Mouse (Mus musculus): ENCODE results near the gene Sergef. TPM values are rescaled to one million over a fixed set of nuclear protein-coding genes. Genes with fewer than 3 reads are reported as not detected.

The Sergef gene
- polyA plus RNA-seq, 1 experiment, result 6.3 TPM

DNA sequence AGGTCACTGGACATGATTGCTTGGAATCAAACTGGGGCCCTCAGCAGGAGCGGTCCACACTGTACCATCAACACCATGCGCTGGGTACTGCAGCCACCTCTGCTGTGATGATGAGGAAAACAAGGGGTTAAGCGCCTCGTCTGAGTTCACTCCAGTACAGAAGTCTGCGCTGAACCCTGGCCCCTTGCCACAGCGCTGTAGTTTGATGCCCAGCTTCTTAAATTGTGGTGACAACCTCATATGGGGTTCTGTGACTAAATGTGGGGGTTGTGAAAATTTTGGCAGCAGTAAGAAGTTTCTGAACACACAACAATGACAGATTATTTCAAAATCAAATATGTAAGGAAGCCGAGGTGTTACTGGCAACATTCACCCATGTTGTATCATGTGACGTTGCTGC is 126.0 kb downstream of the Sergef start:
- no peak overlapping the region for H3K27ac ChIP-seq (ENCODE audit: insufficient read depth, low read length)
- H3K4me3 ChIP-seq (ENCODE audit: insufficient read depth, low read length), result no peak overlapping the region
- no peak for TF ChIP-seq POLR2A (IDR thresholded peaks at IDR 0.05; ENCODE audit: low read depth, low read length)
- TF ChIP-seq CTCF (IDR thresholded peaks at IDR 0.05; ENCODE audit: borderline replicate concordance, insufficient read depth, low read length), result no peak
- H3K4me1 ChIP-seq (ENCODE audit: control insufficient read depth, insufficient read depth, low read length), result no peaks in the 10 kb centered on the region

GRCm38 (mm10) chr7:46512792-46513191 is 126.8 kb downstream of the Sergef start:
- Histone ChIP-seq H3K4me3 (ENCODE audit: insufficient read depth, low read length) (no peak overlapping the region), H3K27ac (ENCODE audit: insufficient read depth, low read length) (no peak overlapping the region), H3K4me1 (ENCODE audit: control insufficient read depth, insufficient read depth, low read length) (no peaks in the 10 kb centered on the region)
- TF ChIP-seq CTCF (IDR thresholded peaks at IDR 0.05; ENCODE audit: borderline replicate concordance, insufficient read depth, low read length) (no peak), POLR2A (IDR thresholded peaks at IDR 0.05; ENCODE audit: low read depth, low read length) (no peak)

GRCm38 (mm10) chr7:46510806-46511205 is 128.8 kb downstream of the Sergef start:
- no peak overlapping the region for H3K27ac ChIP-seq (ENCODE audit: insufficient read depth, low read length)
- H3K4me3 ChIP-seq (ENCODE audit: insufficient read depth, low read length), result no peak overlapping the region
- TF ChIP-seq CTCF (IDR thresholded peaks at IDR 0.05; ENCODE audit: borderline replicate concordance, insufficient read depth, low read length) (no peak), POLR2A (IDR thresholded peaks at IDR 0.05; ENCODE audit: low read depth, low read length) (no peak)
- no peaks in the 10 kb centered on the region for H3K4me1 ChIP-seq (ENCODE audit: control insufficient read depth, insufficient read depth, low read length)

DNA sequence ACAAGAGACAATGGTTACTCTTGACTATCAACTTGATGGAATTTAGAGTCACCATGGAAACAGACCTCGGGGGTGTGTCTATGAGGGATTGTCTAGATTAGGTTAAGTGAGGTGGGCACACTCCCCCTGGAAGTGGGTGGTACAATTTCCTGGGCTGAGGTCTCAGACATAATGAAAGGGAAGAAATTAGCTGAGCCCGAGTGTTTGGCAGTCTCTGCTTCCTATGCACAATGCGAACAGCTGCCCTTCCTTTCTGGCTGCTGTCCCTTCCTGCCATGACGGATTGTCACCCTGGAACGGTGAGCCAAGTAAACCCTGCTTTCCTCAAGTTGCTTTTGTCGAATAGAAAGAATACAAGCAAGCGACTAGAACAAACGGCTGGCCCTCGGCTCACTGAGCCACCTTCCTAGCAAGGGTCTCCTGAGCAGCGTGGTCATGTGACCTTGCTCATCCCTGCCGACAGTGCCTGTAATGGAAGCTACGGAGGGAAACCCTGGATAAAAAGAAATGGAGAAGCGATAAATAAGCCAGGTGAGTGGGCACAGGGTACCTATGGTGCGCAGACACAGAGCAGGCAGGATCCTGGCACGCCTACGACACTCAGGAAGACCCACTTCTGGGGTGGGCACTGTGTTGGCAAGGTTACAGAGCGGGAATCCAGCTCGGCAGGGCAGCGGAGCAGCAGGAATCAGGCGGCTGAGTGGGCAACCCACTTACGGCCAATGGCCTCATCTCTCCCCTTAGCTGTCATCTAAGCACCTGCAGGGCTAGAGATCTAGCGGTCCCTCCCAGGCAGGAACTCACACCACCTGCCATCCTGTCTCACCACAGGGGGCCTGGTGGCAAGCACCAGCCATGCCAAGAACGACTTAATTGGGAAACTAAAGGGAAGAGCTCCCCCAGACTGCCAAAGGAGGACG is 130.0 kb downstream of the Sergef start:
- no peaks in the 10 kb centered on the region for H3K4me1 ChIP-seq (ENCODE audit: control insufficient read depth, insufficient read depth, low read length)
- H3K4me3 ChIP-seq (ENCODE audit: insufficient read depth, low read length), result no peak overlapping the region
- TF ChIP-seq POLR2A (IDR thresholded peaks at IDR 0.05; ENCODE audit: low read depth, low read length) (no peak), CTCF (IDR thresholded peaks at IDR 0.05; ENCODE audit: borderline replicate concordance, insufficient read depth, low read length) (no peak)
- H3K27ac ChIP-seq (ENCODE audit: insufficient read depth, low read length), result no peak overlapping the region

- H3K4me3 ChIP-seq (ENCODE audit: insufficient read depth, low read length), result no peak overlapping the region
- no peak overlapping the region for H3K27ac ChIP-seq (ENCODE audit: insufficient read depth, low read length)
- TF ChIP-seq POLR2A (IDR thresholded peaks at IDR 0.05; ENCODE audit: low read depth, low read length) (no peak), CTCF (IDR thresholded peaks at IDR 0.05; ENCODE audit: borderline replicate concordance, insufficient read depth, low read length) (no peak)
- no peaks in the 10 kb centered on the region for H3K4me1 ChIP-seq (ENCODE audit: control insufficient read depth, insufficient read depth, low read length)
These were observed 130.9 kb downstream of the Sergef start for GRCm38 (mm10) chr7:46508590-46509318.

GRCm38 (mm10) chr7:46504157-46504556 is 135.4 kb downstream of the Sergef start:
- no peak overlapping the region for H3K27ac ChIP-seq (ENCODE audit: insufficient read depth, low read length)
- no peaks in the 10 kb centered on the region for H3K4me1 ChIP-seq (ENCODE audit: control insufficient read depth, insufficient read depth, low read length)
- no peak for TF ChIP-seq POLR2A (IDR thresholded peaks at IDR 0.05; ENCODE audit: low read depth, low read length)
- TF ChIP-seq CTCF (IDR thresholded peaks at IDR 0.05; ENCODE audit: borderline replicate concordance, insufficient read depth, low read length), result no peak
- H3K4me3 ChIP-seq (ENCODE audit: insufficient read depth, low read length), result no peak overlapping the region

DNA sequence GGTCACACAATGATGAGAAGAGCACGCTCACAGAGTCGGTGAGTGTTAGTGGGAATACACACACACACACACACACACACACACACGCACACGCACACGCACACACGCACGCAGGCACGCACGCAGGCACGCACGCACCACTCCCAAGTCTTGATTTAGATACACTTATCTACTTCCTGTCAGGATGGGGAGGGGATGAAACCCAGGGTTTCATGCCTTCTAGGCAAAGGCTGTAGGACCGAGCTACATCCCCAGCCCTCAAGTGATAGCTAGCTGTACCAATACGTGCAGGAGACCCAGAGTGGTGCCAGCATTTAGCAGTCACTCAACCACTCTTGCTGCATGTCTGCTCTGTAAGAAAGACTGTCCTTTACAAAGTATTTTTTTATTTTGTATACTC is 137.0 kb downstream of the Sergef start:
- Histone ChIP-seq H3K4me1 (ENCODE audit: control insufficient read depth, insufficient read depth, low read length) (no peaks in the 10 kb centered on the region), H3K4me3 (ENCODE audit: insufficient read depth, low read length) (no peak overlapping the region), H3K27ac (ENCODE audit: insufficient read depth, low read length) (no peak overlapping the region)
- TF ChIP-seq POLR2A (IDR thresholded peaks at IDR 0.05; ENCODE audit: low read depth, low read length) (no peak), CTCF (IDR thresholded peaks at IDR 0.05; ENCODE audit: borderline replicate concordance, insufficient read depth, low read length) (no peak)

GRCm38 (mm10) chr7:46501458-46501857 is 138.1 kb downstream of the Sergef start:
- H3K4me3 ChIP-seq (ENCODE audit: insufficient read depth, low read length), result no peak overlapping the region
- TF ChIP-seq POLR2A (IDR thresholded peaks at IDR 0.05; ENCODE audit: low read depth, low read length) (no peak), CTCF (IDR thresholded peaks at IDR 0.05; ENCODE audit: borderline replicate concordance, insufficient read depth, low read length) (no peak)
- no peaks in the 10 kb centered on the region for H3K4me1 ChIP-seq (ENCODE audit: control insufficient read depth, insufficient read depth, low read length)
- no peak overlapping the region for H3K27ac ChIP-seq (ENCODE audit: insufficient read depth, low read length)

GRCm38 (mm10) chr7:46499561-46499960 is 140.0 kb downstream of the Sergef start:
- TF ChIP-seq POLR2A (IDR thresholded peaks at IDR 0.05; ENCODE audit: low read depth, low read length), result no peak
- no peak for TF ChIP-seq CTCF (IDR thresholded peaks at IDR 0.05; ENCODE audit: borderline replicate concordance, insufficient read depth, low read length)
- Histone ChIP-seq H3K4me3 (ENCODE audit: insufficient read depth, low read length) (no peak overlapping the region), H3K4me1 (ENCODE audit: control insufficient read depth, insufficient read depth, low read length) (no peaks in the 10 kb centered on the region), H3K27ac (ENCODE audit: insufficient read depth, low read length) (no peak overlapping the region)
